Comparison of ENCODE assay signal across 1 mouse cellular context in the genomic region with DNA sequence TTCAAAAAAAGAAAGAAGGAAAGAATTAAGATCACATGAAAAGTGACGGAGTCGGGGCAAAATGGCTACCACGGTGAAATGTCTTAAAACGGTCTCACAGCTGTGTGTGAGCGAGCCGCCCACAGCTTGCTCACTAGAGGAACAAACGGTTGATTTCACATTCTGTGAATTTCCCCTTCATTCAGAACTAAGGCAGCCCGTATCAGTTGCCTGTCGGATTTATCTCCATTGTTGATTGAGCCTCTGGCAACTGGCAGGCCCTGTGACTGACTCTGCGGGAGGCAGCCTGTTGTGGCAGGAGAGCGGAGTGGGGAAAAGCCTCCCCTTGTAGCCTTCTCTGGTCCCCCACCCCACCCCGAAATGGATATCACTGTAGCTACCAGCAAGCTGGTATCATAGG.
TF ChIP-seq lines count a peak whose summit lies in the region.

No protein-coding gene starts in this region.

TF ChIP-seq in MEL, 35 proteins besides CTCF, POLR2A, EP300 and RAD21 (continued from another document):
- peak; percentile 44 for TF ChIP-seq NELFE (IDR thresholded peaks at IDR 0.05; ENCODE audit: low read depth, low read length)
- TF ChIP-seq TCF12 (IDR thresholded peaks at IDR 0.05; ENCODE audit: low read depth, low read length): peak; percentile 56
- TF ChIP-seq ZMIZ1 (IDR thresholded peaks at IDR 0.05; ENCODE audit: low read depth, low read length): 0 out of 2 replicates have a peak, but pooled peaks have one; percentile 27
